Mouse (Mus musculus) lung, postnatal 14 days (tissue): ENCODE results near the gene R3hdm4.
"Not testable (repeated sequence)": the region's sequence is repeated elsewhere in the genome, so short reads cannot be mapped to it uniquely, and the experiment has no call there.

Experiments used
- DNase-seq: peaks from one replicate; pipeline ENCODE4 v3.0.0; 2021

Gene R3hdm4

DNA sequence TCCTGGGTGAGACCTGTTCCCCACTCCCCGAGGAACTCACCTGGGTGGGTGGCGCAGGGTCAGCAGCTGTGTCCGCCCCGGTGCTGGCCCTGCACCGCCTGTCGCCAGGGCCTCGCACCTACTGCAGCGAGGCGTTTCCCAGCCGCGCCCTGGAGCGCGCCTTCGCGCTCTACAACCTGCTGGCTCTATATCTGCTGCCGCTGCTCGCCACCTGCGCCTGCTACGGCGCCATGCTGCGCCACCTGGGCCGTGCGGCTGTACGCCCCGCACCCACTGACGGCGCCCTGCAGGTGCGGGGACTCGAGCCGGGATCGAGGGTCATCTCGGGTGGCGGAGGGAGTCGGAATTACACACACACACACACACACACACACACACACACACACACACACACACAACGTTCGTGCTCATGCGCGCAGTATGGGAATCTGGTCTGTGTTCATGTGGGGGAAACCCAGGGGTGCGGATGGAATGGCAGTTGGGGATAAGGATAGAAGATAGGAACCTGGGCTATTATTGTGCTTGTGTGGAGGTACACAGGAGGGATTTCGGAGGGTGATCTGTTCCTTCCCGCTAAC lies at the start of gene R3hdm4:
R3hdm4 (minus strand) TSS at position 251 of the 578 bp plus-strand sequence.
- DNase-seq, result no peak

DNA sequence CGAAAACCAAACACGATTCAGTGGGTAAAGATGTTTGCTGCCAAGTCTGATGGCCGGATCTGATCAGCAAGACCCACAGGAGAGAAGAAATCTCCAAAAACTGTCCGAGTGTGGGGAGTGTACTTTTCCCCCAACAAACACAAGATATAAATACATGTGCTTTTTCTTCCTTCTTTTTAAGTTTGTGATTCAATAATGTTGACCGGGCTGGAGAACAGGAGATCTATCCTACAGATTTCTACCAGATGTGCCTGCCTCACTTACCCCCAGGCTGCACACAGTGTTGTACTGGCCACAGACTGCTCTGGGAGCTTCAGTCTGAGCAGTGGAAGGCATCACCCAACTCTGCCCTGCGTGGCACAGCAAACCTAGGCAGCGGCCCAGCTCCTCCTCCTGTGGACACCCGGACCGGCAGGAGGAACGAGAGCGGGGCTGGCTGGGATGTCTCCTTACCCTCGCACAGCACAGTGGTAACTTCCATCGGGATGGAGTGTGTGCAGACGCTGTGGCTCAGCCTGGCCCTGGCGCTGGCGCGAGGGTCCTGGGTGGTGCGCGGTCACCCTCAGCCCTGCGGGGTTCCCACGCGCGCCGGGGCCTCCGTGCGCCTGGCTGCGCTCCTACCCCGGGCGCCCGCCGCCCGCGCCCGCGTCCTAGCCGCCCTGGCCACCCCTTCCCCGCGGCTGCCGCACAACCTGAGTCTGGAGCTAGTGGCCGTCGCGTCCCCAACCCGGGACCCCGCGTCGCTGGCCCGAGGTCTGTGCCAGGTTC lies 49.6 kb upstream of the R3hdm4 start, which contains the start of gene Grin3b:
Grin3b (plus strand) TSS at position 301 of the 768 bp plus-strand sequence.
- DNase-seq, result no peak

GRCm38 (mm10) chr10:79969124-79969568 lies 48.1 kb upstream of the R3hdm4 start:
- no peak for DNase-seq

GRCm38 (mm10) chr10:79968181-79968580 lies 47.2 kb upstream of the R3hdm4 start:
- no peak for DNase-seq

DNA sequence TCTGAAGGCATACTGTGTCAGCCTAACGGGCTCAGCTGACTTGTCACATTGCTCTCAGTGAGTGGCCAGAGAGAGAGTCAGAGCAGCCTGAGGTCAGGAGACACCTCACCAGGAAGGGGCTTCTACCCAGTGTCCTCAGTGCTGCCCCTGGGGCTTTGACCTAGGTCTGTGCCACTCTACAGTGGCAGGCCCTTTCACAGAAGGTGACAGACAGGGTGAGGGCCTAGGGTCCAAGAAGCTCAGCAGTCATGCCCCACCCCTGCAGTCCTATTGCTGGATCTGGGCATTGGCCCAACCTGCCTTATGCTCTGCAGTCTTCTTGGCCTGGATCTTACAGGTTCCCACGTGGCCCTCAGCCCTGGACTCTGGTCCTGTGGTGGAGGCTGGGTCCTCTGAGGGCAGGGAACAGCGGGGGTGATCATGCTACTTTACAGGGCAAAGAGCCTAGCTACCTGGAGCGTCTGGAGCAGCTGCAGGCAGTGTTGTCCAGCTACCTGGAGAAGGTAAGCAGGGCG lies 45.9 kb upstream of the R3hdm4 start:
- no peak for DNase-seq

DNA sequence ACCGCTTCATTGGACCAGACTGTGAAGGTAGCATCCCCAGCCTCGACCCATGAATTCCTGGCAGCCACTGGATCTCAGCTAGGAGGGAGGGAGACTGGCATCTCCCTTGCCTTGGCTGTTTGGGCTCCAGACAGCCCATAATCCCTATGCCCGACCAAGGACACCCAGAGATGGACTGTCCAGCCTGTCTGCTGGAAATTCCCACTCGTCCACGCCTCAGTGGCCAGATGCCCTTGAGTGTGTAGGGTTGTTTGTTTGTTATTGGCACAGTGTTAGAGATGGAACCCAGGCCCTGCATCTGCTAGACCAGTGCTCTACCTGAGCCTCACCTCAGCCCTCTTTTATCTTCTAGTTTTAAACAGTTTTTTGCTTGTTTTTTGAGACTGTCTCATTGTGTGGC lies 44.3 kb upstream of the R3hdm4 start:
- no peak for DNase-seq

DNA sequence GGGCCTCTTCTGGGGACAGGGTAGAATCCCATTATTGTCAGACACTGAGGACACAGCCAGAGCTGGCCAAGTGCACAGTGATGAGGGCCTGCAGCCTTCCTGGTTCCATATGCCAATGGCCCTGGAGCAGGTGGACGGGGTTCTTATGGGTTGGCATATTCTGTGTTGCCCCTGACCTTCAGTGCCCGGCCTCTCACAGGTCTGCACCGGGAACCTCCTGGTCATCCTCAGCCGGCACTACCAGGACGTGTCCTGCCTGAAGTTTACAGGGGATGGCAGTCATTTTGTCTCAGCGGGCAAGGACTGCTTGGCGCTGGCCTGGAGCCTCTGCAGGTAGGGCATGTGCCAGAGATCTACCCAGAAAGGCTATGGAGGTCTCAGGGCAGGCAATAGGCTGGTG lies 43.7 kb upstream of the R3hdm4 start:
- no peak for DNase-seq

GRCm38 (mm10) chr10:79960671-79961294 lies 39.8 kb upstream of the R3hdm4 start:
- DNase-seq, result no peak

DNA sequence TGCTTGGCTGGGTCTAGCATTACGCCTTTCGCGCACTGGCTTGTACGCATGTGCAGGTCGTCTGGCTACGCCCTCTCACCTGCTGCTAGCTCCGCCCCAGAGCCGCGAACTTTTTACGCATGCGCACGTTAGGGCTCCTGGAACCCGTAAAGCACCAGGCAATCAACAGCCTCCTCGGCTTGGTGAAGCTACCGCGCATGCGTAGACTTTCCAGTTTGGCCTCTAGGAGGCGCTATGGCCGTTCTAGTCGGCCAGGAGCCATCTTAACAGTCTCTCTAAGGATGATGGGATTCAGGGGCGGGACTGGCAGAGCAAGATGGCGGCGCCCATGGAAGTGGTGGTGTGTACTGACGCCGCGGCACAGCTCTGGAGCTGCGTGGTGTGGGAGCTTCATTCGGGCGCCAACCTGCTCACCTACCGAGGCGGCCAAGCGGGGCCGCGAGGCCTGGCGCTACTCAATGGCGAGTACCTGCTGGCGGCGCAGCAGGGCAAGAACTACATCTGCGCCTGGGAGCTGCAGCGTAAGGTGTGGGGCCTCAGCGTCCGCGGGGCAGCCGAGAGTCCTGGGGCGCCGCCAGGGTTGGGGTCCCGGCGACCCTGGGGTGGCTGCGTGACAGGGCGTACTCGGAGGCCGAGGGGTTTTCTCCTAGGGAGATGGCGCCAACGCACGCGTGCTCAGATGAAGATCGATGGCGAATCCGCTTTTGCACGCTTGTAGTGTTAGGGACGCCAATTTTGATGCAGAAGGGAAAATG lies 39.0 kb upstream of the R3hdm4 start, which contains the start of gene Wdr18:
Wdr18 (plus strand) TSS at position 306 of the 755 bp plus-strand sequence.
- DNase-seq, result peak; percentile 100

DNA sequence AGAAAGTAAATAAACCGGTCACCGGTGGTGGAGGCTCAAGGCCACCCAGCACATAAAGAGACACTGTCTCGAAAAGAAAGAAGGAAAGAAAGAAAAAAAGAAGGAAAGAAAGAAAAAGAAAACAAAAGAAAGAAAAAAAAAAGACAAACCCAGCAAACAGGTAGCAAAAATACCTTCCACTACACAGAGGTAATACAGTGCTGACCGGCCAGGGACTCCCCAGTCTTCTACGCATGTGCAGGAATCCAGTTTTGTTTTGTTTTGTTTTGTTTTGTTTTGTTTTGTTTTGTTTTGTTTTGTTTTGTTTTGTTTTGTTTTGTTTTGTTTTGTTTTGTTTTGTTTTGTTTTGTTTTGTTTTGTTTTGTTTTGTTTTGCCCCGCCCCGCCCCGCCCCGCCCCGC lies 38.4 kb upstream of the R3hdm4 start:
- not testable (repeated sequence) for DNase-seq

GRCm38 (mm10) chr10:79958140-79958816 lies 37.3 kb upstream of the R3hdm4 start:
- peak; percentile 89 for DNase-seq

DNA sequence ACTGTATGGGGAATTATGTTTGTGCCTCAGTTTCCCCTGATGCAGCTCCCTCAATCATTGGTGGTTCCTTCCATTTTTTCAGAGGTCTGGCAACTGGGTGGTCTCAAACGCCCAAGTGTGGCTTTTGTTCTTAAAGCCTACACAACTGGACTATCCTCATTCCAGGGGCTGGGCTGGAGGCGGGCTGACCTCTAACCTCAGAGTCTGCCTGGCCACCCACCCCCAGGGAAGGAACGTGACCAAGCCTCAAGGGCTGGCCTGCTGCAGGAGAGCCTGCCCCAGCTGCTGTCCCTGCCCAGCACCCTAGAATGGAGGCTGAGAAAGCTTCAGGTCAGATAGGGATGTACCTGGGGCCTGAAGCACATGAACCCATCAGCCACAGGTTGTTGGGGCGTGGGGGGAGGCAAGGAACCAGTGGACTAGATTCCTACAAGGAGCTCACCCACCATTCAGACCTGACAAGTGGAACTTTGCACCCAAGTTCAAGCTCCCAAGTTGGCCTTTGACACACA lies 35.7 kb upstream of the R3hdm4 start:
- no peak for DNase-seq

DNA sequence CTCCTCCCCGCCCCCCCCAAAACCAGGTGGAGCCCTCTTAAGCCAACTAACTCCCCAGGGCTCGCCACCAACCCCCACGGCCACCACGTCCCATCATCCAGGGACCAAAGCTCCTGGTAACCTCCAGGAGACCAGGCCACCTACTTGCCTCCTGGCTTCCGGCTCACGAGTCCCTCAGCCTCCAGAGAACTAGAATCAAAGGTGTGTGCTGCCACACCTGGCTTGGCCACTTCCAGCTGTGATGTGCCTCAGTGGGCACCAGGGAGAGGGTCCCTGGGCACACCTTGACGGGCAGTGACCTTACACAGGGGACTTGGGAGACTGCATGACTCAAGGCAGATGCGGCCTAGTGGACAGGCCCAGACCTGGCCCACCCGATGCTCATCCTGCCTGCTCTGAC lies 34.7 kb upstream of the R3hdm4 start:
- no peak for DNase-seq

- peak; percentile 63 for DNase-seq
Measured at GRCm38 (mm10) chr10:79953946-79954345, 32.9 kb upstream of the R3hdm4 start.

DNA sequence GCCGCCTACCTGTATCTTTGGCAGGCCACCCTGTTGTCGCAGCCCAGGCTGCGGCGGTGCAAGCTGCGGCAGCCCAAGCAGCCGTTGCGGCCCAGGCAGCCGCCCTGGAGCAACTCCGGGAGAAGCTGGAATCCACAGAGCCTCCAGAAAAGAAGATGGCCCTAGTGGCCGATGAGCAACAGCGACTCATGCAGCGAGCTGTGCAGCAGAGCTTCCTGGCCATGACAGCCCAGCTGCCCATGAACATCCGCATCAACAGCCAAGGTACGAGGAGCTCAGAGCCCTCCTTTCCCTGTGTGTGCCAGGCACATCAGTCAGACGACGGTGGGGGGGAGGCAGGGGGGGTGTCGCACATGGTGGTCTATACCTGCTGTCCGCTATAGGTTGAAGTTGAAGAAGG lies 29.7 kb upstream of the R3hdm4 start:
- DNase-seq, result no peak

- no peak for DNase-seq
Measured at GRCm38 (mm10) chr10:79949873-79950272, 28.9 kb upstream of the R3hdm4 start.

DNA sequence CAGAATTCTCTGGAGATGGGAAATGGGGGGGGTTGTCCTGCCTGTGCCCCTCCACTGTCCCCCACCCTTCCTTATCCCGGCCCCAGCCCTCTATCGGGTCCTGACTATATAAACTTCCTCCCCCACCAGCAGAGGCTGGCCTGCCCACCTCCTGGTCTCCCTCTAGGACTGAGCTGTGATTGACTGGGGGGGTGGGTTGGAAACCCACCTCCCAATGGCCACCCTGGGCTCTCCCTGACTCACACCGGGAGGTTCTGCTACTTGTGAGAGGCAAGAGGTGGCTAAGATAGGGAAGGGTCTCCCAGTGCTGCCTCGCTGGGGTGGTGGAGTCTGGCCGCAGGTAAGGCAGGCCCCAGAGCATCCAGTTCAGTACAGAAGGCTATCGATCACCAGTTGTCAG lies 26.5 kb upstream of the R3hdm4 start:
- DNase-seq, result no peak

- no peak for DNase-seq
Measured at GRCm38 (mm10) chr10:79946752-79947322, 25.8 kb upstream of the R3hdm4 start.

GRCm38 (mm10) chr10:79945507-79946234 lies 24.7 kb upstream of the R3hdm4 start:
- no peak for DNase-seq

GRCm38 (mm10) chr10:79943471-79943901 lies 22.5 kb upstream of the R3hdm4 start:
- DNase-seq, result no peak

DNA sequence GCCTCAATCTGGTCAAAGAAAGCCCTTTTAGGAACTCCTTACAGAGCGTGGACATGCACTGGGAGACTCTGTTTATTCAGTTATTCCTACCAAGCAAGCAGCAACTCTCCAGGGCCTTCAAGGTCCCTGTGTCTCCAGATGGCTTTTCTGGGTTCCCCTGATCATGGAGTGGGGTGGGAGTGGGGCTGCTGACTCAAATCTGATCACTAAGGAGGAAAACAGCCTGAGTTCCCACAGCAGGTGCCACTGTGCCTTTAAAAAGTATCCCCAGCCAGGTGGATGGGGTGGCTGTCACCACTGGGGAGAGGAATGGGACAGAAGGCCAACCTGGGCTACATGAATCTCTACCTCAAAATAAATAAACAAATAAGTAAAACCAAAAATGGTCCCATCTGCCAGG lies 22.0 kb upstream of the R3hdm4 start:
- DNase-seq, result no peak
